Mouse (Mus musculus): Measurements from ENCODE around the gene Mpp1. TPM values are rescaled to one million over a fixed set of nuclear protein-coding genes. Genes with fewer than 3 reads are reported as not detected.
A peak's percentile ranks its signal among the peaks of the same experiment; 100 is the strongest.

Mpp1 gene
- polyA plus RNA-seq, 1 experiment from 2014 or later: 45.7 TPM

GRCm38 (mm10) chrX:75137729-75138128 is 6.9 kb upstream of the Mpp1 start:
- DNase-seq (ENCODE audit: low spot score) (no peak), ATAC-seq (replicated peaks; ENCODE audit: low FRiP score) (peak; percentile 81)
- H3K4me3 ChIP-seq (ENCODE audit: low read depth, low read length): no peak overlapping the region
- H3K27me3 ChIP-seq (replicated peaks; ENCODE audit: control insufficient read depth, insufficient read depth, low read length): no peaks in the 10 kb centered on the region
- no peak overlapping the region for H3K4me2 ChIP-seq
- H3K27ac ChIP-seq (ENCODE audit: low read depth, low read length): 0 out of 2 replicates have a peak overlapping the region, but pooled peaks have one; percentile 19
- H3K9ac ChIP-seq (ENCODE audit: low read depth, low read length): no peak overlapping the region
- no peaks in the 10 kb centered on the region for H3K36me3 ChIP-seq (ENCODE audit: control insufficient read depth, insufficient read depth, low read length)
- 53% methylated on average over 2 of the region's 2 CpGs for WGBS
- no peaks in the 10 kb centered on the region for H3K4me1 ChIP-seq (replicated peaks; ENCODE audit: control insufficient read depth, insufficient read depth, low read length)
- no peaks in the 10 kb centered on the region for H3K9me3 ChIP-seq (ENCODE audit: control insufficient read depth, low read length)

GRCm38 (mm10) chrX:75136938-75137337 is 6.1 kb upstream of the Mpp1 start:
- Histone ChIP-seq H3K9ac (ENCODE audit: low read depth, low read length) (no peak overlapping the region), H3K27me3 (replicated peaks; ENCODE audit: control insufficient read depth, insufficient read depth, low read length) (no peaks in the 10 kb centered on the region), H3K36me3 (ENCODE audit: control insufficient read depth, insufficient read depth, low read length) (no peaks in the 10 kb centered on the region), H3K9me3 (ENCODE audit: control insufficient read depth, low read length) (no peaks in the 10 kb centered on the region), H3K4me3 (ENCODE audit: low read depth, low read length) (no peak overlapping the region), H3K27ac (ENCODE audit: low read depth, low read length) (no peak overlapping the region), H3K4me1 (replicated peaks; ENCODE audit: control insufficient read depth, insufficient read depth, low read length) (no peaks in the 10 kb centered on the region), H3K4me2 (no peak overlapping the region)
- ATAC-seq (replicated peaks; ENCODE audit: low FRiP score): no peak
- DNase-seq (ENCODE audit: low spot score): no peak

GRCm38 (mm10) chrX:75129474-75129873 is 1.3 kb downstream of the Mpp1 start:
- Histone ChIP-seq H3K4me1 (replicated peaks; ENCODE audit: control insufficient read depth, insufficient read depth, low read length) (no peaks in the 10 kb centered on the region), H3K4me2 (peak overlapping the region; percentile 63), H3K27ac (ENCODE audit: low read depth, low read length) (peak overlapping the region; percentile 8; the same call in 1 of the 2 replicates), H3K36me3 (ENCODE audit: control insufficient read depth, insufficient read depth, low read length) (no peaks in the 10 kb centered on the region), H3K9me3 (ENCODE audit: control insufficient read depth, low read length) (no peaks in the 10 kb centered on the region), H3K4me3 (ENCODE audit: low read depth, low read length) (no peak overlapping the region; the same call in 1 of the 2 replicates), H3K27me3 (replicated peaks; ENCODE audit: control insufficient read depth, insufficient read depth, low read length) (no peaks in the 10 kb centered on the region), H3K9ac (ENCODE audit: low read depth, low read length) (no peak overlapping the region)
- WGBS: 43% methylated on average over 2 of the region's 2 CpGs
- DNase-seq (ENCODE audit: low spot score) (no peak), ATAC-seq (replicated peaks; ENCODE audit: low FRiP score) (peak; percentile 25; the same call in 1 of the 2 replicates)

- H3K4me2 ChIP-seq: peak overlapping the region; percentile 51
- H3K27ac ChIP-seq (ENCODE audit: low read depth, low read length): 0 out of 2 replicates have a peak overlapping the region, but pooled peaks have one; percentile 4
- DNase-seq (ENCODE audit: low spot score) (no peak), ATAC-seq (replicated peaks; ENCODE audit: low FRiP score) (no peak)
- no peaks in the 10 kb centered on the region for H3K9me3 ChIP-seq (ENCODE audit: control insufficient read depth, low read length)
- no peaks in the 10 kb centered on the region for H3K4me1 ChIP-seq (replicated peaks; ENCODE audit: control insufficient read depth, insufficient read depth, low read length)
- H3K36me3 ChIP-seq (ENCODE audit: control insufficient read depth, insufficient read depth, low read length): no peaks in the 10 kb centered on the region
- H3K4me3 ChIP-seq (ENCODE audit: low read depth, low read length): no peak overlapping the region
- H3K27me3 ChIP-seq (replicated peaks; ENCODE audit: control insufficient read depth, insufficient read depth, low read length): no peaks in the 10 kb centered on the region
- no peak overlapping the region for H3K9ac ChIP-seq (ENCODE audit: low read depth, low read length)
Measured at GRCm38 (mm10) chrX:75128333-75128980, 2.4 kb downstream of the Mpp1 start.

DNA sequence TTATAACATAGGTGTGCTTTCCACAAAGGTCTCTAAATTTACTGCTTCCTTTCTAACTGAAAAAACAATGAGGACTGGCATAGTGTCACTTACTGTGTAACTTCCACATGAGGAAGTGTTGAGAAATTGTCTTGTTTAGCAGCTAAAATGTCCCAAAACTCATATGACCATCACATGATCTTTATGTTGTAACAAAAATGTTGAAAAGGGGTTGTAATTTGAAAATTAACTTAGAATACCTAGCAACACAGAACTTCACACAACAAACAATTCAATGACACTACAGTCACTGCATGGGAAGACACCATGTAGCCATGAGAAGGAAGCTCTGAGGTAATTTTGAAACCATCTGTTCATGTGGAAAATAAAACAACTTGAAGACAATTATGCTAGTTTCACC is 3.9 kb downstream of the Mpp1 start:
- no peak overlapping the region for H3K4me3 ChIP-seq (ENCODE audit: low read depth, low read length)
- no peak for DNase-seq (ENCODE audit: low spot score)
- H3K36me3 ChIP-seq (ENCODE audit: control insufficient read depth, insufficient read depth, low read length): no peaks in the 10 kb centered on the region
- no peaks in the 10 kb centered on the region for H3K27me3 ChIP-seq (replicated peaks; ENCODE audit: control insufficient read depth, insufficient read depth, low read length)
- no peaks in the 10 kb centered on the region for H3K9me3 ChIP-seq (ENCODE audit: control insufficient read depth, low read length)
- H3K9ac ChIP-seq (ENCODE audit: low read depth, low read length): no peak overlapping the region
- no peak overlapping the region for H3K27ac ChIP-seq (ENCODE audit: low read depth, low read length)
- no peak for ATAC-seq (replicated peaks; ENCODE audit: low FRiP score)
- no peaks in the 10 kb centered on the region for H3K4me1 ChIP-seq (replicated peaks; ENCODE audit: control insufficient read depth, insufficient read depth, low read length)
- no peak overlapping the region for H3K4me2 ChIP-seq

DNA sequence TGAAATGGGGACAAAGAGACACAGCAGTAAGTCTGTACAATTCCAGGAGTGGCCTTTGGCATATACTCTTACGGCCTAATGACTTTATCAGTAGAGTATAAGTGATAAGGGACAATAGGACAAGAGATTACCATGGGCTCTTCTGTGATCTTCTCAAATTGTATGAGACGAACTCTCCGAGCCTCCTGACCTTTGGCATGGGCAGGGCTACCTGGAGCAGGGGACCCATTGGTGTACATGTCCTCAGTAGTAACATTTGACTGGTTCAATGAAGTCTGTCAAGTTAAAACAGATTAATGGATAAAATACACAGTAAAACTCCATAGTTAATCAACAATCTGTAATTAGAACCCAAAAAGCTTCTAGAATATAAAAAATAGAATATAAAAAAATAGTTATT is 5.2 kb downstream of the Mpp1 start:
- Histone ChIP-seq H3K27me3 (replicated peaks; ENCODE audit: control insufficient read depth, insufficient read depth, low read length) (no peaks in the 10 kb centered on the region), H3K4me2 (no peak overlapping the region), H3K36me3 (ENCODE audit: control insufficient read depth, insufficient read depth, low read length) (no peaks in the 10 kb centered on the region), H3K9ac (ENCODE audit: low read depth, low read length) (no peak overlapping the region), H3K27ac (ENCODE audit: low read depth, low read length) (no peak overlapping the region), H3K9me3 (ENCODE audit: control insufficient read depth, low read length) (no peaks in the 10 kb centered on the region), H3K4me1 (replicated peaks; ENCODE audit: control insufficient read depth, insufficient read depth, low read length) (no peaks in the 10 kb centered on the region), H3K4me3 (ENCODE audit: low read depth, low read length) (no peak overlapping the region)
- no peak for ATAC-seq (replicated peaks; ENCODE audit: low FRiP score)
- 66% methylated on average over 3 of the region's 3 CpGs for WGBS
- no peak for DNase-seq (ENCODE audit: low spot score)

DNA sequence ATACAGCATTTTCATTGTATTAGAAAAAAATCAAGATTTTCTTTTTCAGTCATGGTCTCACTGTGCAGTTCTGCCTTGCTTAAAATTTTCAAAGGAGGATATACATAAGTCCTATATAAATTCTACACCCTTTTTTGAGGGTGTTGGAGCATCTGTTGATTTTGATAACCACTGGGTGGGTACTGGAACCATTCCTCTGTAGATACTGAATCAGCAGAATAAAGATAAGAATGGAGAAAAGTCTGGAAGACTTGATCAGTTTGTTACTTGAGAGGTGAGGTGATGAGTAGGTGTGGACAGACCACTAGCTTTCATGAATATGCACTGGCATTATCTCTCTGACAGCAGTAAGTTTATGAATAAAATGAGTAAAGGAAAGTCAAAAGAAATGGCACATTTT is 15.3 kb downstream of the Mpp1 start:
- Histone ChIP-seq H3K9ac (ENCODE audit: low read depth, low read length) (no peak overlapping the region), H3K4me2 (no peak overlapping the region), H3K27ac (ENCODE audit: low read depth, low read length) (no peak overlapping the region; the same call in 1 of the 2 replicates), H3K27me3 (replicated peaks; ENCODE audit: control insufficient read depth, insufficient read depth, low read length) (no peaks in the 10 kb centered on the region), H3K9me3 (ENCODE audit: control insufficient read depth, low read length) (no peaks in the 10 kb centered on the region), H3K4me1 (replicated peaks; ENCODE audit: control insufficient read depth, insufficient read depth, low read length) (no peaks in the 10 kb centered on the region), H3K36me3 (ENCODE audit: control insufficient read depth, insufficient read depth, low read length) (no peaks in the 10 kb centered on the region), H3K4me3 (ENCODE audit: low read depth, low read length) (no peak overlapping the region)
- ATAC-seq (replicated peaks; ENCODE audit: low FRiP score) (peak; percentile 94), DNase-seq (ENCODE audit: low spot score) (no peak)

GRCm38 (mm10) chrX:75102293-75102692 is 28.5 kb downstream of the Mpp1 start:
- no peaks in the 10 kb centered on the region for H3K9me3 ChIP-seq (ENCODE audit: control insufficient read depth, low read length)
- no peak for ATAC-seq (replicated peaks; ENCODE audit: low FRiP score)
- no peak overlapping the region for H3K27ac ChIP-seq (ENCODE audit: low read depth, low read length)
- WGBS: 80% methylated on average over 6 of the region's 6 CpGs
- H3K36me3 ChIP-seq (ENCODE audit: control insufficient read depth, insufficient read depth, low read length): peaks cover 22% of the 10 kb centered on the region; the same call in 1 of the 2 replicates
- no peak overlapping the region for H3K9ac ChIP-seq (ENCODE audit: low read depth, low read length)
- H3K4me3 ChIP-seq (ENCODE audit: low read depth, low read length): no peak overlapping the region
- H3K27me3 ChIP-seq (replicated peaks; ENCODE audit: control insufficient read depth, insufficient read depth, low read length): no peaks in the 10 kb centered on the region
- H3K4me1 ChIP-seq (replicated peaks; ENCODE audit: control insufficient read depth, insufficient read depth, low read length): no peaks in the 10 kb centered on the region
- DNase-seq (ENCODE audit: low spot score): no peak
- no peak overlapping the region for H3K4me2 ChIP-seq

GRCm38 (mm10) chrX:75098799-75099198 is 32.0 kb downstream of the Mpp1 start:
- no peaks in the 10 kb centered on the region for H3K9me3 ChIP-seq (ENCODE audit: control insufficient read depth, low read length)
- H3K9ac ChIP-seq (ENCODE audit: low read depth, low read length): no peak overlapping the region
- WGBS: 87% methylated on average over 8 of the region's 8 CpGs
- no peaks in the 10 kb centered on the region for H3K27me3 ChIP-seq (replicated peaks; ENCODE audit: control insufficient read depth, insufficient read depth, low read length)
- H3K4me3 ChIP-seq (ENCODE audit: low read depth, low read length): no peak overlapping the region
- H3K36me3 ChIP-seq (ENCODE audit: control insufficient read depth, insufficient read depth, low read length): peaks cover 9% of the 10 kb centered on the region; the same call in 1 of the 2 replicates
- DNase-seq (ENCODE audit: low spot score) (no peak), ATAC-seq (replicated peaks; ENCODE audit: low FRiP score) (no peak)
- H3K27ac ChIP-seq (ENCODE audit: low read depth, low read length): no peak overlapping the region
- H3K4me1 ChIP-seq (replicated peaks; ENCODE audit: control insufficient read depth, insufficient read depth, low read length): no peaks in the 10 kb centered on the region
- peak overlapping the region; percentile 46 for H3K4me2 ChIP-seq
